Mouse (Mus musculus) heart, embryonic 12.5 days (tissue): Measurements from ENCODE around the gene Nox3. TPM values are rescaled to one million over a fixed set of nuclear protein-coding genes. Genes with fewer than 3 reads are reported as not detected.

ENCODE experiments used
- ATAC-seq: fragments of 200-750 bp; cut with Nextera tagmentation; 2 replicates; pipeline ENCODE4 v1.8.0; 2017; ENCODE audit warnings: moderate TSS enrichment, moderate library complexity; ENCODE audit not compliant: insufficient number of reproducible peaks, low FRiP score
- H3K27ac ChIP-seq: fragments of 300-500 bp; sonication (generic); 2 replicates; pipeline ENCODE4 v1.5.1; 2016; ENCODE audit warnings: mild to moderate bottlenecking, moderate library complexity; ENCODE audit not compliant: poor library complexity, severe bottlenecking
- H3K27me3 ChIP-seq: fragments of 300-500 bp; sonication (generic); replicated peaks from 2 replicates; pipeline ENCODE4 v1.6.1; 2016; ENCODE audit warnings: mild to moderate bottlenecking, moderate library complexity
- H3K36me3 ChIP-seq: fragments of 300-500 bp; sonication (generic); 2 replicates; pipeline ENCODE4 v1.6.1; 2016; ENCODE audit warnings: mild to moderate bottlenecking, moderate library complexity
- H3K4me1 ChIP-seq: fragments of 300-500 bp; sonication (generic); replicated peaks from 2 replicates; pipeline ENCODE4 v1.6.1; 2016; ENCODE audit warnings: mild to moderate bottlenecking
- H3K4me2 ChIP-seq: fragments of 300-500 bp; sonication (generic); 2 replicates; pipeline ENCODE4 v1.6.1; 2016; ENCODE audit warnings: mild to moderate bottlenecking, moderate library complexity
- H3K4me3 ChIP-seq: fragments of 300-500 bp; sonication (generic); 2 replicates; pipeline ENCODE4 v1.5.1; 2016; ENCODE audit warnings: mild to moderate bottlenecking
- H3K9ac ChIP-seq: fragments of 300-500 bp; sonication (generic); 2 replicates; pipeline ENCODE4 v1.6.1; 2016; ENCODE audit warnings: mild to moderate bottlenecking, moderate library complexity
- H3K9me3 ChIP-seq: fragments of 300-500 bp; sonication (generic); replicated peaks from 2 replicates; pipeline ENCODE4 v1.6.1; 2016; ENCODE audit warnings: mild to moderate bottlenecking, moderate library complexity
- WGBS: fragments of 180-500 bp; shearing (Covaris S2); methylation state at CpG from one replicate; pipeline ENCODE4 v1.1.7; 2016; 5-methylcytosine and 5-hydroxymethylcytosine counted together
- polyA plus RNA-seq: library from polyadenylated mRNA; unstranded; fragments of >200 nt; fragmentation: Nextera tagmentation; extraction: Ambion mirVana; gene quantifications from 2 replicates; pipeline ENCODE4 v1.2.1, GENCODE M21; 2016

The Nox3 gene
- not detected in 2 replicates for polyA plus RNA-seq

DNA sequence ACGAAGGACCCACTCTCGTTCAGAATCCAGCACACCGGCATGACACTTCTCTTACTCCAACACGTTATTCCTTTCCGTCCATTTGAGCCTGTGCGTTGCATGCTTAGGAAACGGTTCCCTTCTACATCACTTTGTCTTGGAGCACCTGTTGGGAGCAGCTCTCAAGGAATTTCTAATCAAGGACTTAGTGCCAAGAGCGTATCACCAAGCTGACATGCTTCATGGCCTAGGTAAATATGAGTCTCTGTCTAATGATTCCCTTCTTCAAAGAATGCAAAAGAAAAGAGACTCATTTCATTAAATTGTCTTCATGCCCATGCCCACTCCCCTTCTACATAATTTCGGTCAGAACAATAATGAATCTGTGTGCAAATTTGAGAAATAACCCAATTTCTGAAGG is at the start of gene Nox3:
Nox3 (minus strand) TSS at position 101 of the 400 bp plus-strand sequence.
- no peaks in the 10 kb centered on the region for H3K9me3 ChIP-seq
- no peak for ATAC-seq
- no peaks in the 10 kb centered on the region for H3K36me3 ChIP-seq
- H3K9ac ChIP-seq, result no peak within 1 kb of the TSS
- no peak within 1 kb of the TSS for H3K4me3 ChIP-seq
- 89% methylated on average over 9 of the region's 9 CpGs for whole genome bisulfite sequencing
- no peaks in the 10 kb centered on the region for H3K4me1 ChIP-seq
- no peak within 1 kb of the TSS for H3K4me2 ChIP-seq
- H3K27me3 ChIP-seq, result no peaks in the 10 kb centered on the region
- H3K27ac ChIP-seq, result no peak within 1 kb of the TSS

DNA sequence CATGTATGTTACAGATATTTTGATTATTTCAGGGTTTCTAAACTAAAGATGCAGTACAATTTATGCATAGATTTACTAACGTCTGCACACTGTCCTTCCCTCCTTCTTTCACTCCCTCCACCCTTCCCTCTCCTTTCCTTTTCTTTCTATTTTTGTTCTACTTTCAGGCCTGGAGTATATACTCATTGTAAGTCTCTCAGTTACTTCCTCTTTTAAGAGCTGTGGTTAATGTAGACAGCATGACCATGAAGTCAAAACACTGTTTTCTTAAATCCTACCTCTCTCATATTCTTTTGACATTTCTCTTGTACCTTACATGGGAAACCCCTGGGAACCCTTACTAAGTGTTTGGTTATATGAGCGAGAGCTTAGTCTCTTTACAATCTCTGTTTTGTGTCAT is 48.3 kb upstream of the Nox3 start:
- WGBS, result 58% methylated on average over 2 of the region's 2 CpGs
- H3K4me3 ChIP-seq, result no peak overlapping the region
- no peak overlapping the region for H3K4me2 ChIP-seq
- no peaks in the 10 kb centered on the region for H3K4me1 ChIP-seq
- no peak overlapping the region for H3K9ac ChIP-seq
- no peaks in the 10 kb centered on the region for H3K27me3 ChIP-seq
- H3K27ac ChIP-seq, result no peak overlapping the region
- no peaks in the 10 kb centered on the region for H3K9me3 ChIP-seq
- ATAC-seq, result no peak
- no peaks in the 10 kb centered on the region for H3K36me3 ChIP-seq

DNA sequence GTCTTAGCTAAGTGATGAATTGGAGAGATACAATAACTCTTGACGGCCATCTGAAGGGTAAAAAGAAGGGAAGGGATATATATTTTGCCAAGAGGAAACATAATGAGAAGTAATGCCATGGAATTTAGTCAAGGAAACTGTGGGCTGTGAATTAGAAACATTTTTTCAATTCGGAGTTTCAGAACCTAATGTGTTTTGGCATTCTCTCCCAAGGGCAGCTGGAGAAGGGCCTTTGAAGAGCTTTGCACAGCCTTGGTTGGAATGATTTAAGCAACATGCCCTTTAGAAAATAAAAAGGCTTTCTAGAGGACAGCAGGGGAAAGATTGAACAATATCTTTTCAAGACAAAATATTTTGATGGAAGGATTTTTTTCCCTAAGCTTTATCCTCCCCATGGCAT is 40.9 kb upstream of the Nox3 start:
- no peak overlapping the region for H3K9ac ChIP-seq
- no peaks in the 10 kb centered on the region for H3K4me1 ChIP-seq
- no peaks in the 10 kb centered on the region for H3K36me3 ChIP-seq
- no peaks in the 10 kb centered on the region for H3K9me3 ChIP-seq
- no peaks in the 10 kb centered on the region for H3K27me3 ChIP-seq
- H3K27ac ChIP-seq, result no peak overlapping the region
- ATAC-seq, result no peak
- no peak overlapping the region for H3K4me2 ChIP-seq
- no peak overlapping the region for H3K4me3 ChIP-seq
- WGBS, result 73% methylated on average over 2 of the region's 2 CpGs

DNA sequence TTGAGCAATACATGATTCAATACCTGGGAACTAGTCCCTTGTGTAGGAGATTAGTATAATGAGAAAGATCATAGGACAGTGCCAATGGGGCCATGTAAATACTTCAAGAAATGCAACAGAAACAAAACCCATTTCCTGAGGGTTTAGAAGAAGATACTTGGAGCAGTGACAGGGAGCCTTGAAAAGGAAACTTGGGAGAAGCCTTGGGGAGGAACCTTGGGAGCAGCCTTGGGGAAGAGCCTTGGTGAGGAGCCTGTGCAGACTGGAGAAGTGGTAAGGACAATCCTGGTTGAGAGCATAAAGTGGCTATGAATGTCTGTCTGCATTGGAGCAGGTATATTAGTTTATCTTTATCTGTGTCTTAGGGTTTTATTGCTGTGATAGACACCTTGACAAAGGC is 38.2 kb upstream of the Nox3 start:
- Histone ChIP-seq H3K9ac (no peak overlapping the region), H3K4me3 (no peak overlapping the region), H3K4me1 (no peaks in the 10 kb centered on the region), H3K36me3 (no peaks in the 10 kb centered on the region), H3K27me3 (no peaks in the 10 kb centered on the region), H3K9me3 (no peaks in the 10 kb centered on the region), H3K4me2 (no peak overlapping the region), H3K27ac (no peak overlapping the region)
- ATAC-seq, result no peak

DNA sequence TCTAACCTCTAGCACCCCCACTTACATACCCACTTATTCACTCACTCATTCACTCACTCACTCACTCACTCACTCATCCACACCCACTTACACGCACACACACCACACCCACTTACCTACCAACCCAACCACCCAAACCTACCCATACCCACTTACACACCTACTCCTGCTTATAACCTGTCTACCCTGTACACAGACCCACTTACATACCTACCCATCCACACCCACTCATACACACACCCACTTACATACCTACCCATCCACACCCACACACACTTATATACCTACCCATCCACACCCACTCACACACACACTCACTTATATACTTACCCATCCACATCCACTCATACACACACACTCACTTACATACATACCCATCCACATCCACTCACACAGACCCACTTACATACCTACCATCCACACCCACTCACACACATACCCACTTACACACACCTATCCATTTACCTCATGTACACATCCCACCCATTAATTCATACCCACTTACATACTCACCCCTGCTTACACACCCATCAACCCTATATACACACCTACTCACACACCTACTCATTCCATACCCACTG is 9.4 kb upstream of the Nox3 start:
- no peak overlapping the region for H3K4me3 ChIP-seq
- WGBS, result 89% methylated on average over 1 of the region's 1 CpGs
- ATAC-seq, result peak; percentile 48; the same call in 1 of the 2 replicates

DNA sequence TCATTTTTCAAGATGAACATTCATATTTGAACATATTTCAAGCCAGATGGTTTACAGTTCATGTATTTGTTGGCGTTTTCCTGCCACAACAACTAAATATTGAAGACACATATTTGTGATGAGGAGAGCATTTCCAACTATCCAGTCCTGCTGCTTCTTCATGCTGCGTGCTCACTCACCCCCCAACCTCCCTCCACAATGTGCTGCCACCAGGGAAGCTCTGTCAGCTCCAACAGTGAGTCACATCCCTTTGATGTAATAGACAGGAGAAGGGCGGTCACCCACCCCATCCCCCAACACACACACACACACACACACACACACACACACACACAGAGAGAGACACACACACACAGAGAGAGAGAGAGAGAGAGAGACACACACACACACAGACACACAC is 6.3 kb upstream of the Nox3 start:
- no peaks in the 10 kb centered on the region for H3K9me3 ChIP-seq
- H3K27me3 ChIP-seq, result no peaks in the 10 kb centered on the region
- H3K4me1 ChIP-seq, result no peaks in the 10 kb centered on the region
- H3K4me3 ChIP-seq, result no peak overlapping the region
- H3K4me2 ChIP-seq, result no peak overlapping the region
- 53% methylated on average over 3 of the region's 3 CpGs for WGBS
- no peak overlapping the region for H3K9ac ChIP-seq
- H3K36me3 ChIP-seq, result no peaks in the 10 kb centered on the region
- no peak overlapping the region for H3K27ac ChIP-seq
- ATAC-seq, result no peak

More for the DNA sequence above, 9.4 kb upstream of the Nox3 start:
- no peaks in the 10 kb centered on the region for H3K9me3 ChIP-seq
- H3K27ac ChIP-seq, result no peak overlapping the region
- H3K36me3 ChIP-seq, result no peaks in the 10 kb centered on the region
- H3K27me3 ChIP-seq, result no peaks in the 10 kb centered on the region
- H3K9ac ChIP-seq, result no peak overlapping the region
- H3K4me1 ChIP-seq, result no peaks in the 10 kb centered on the region
- H3K4me2 ChIP-seq, result no peak overlapping the region

DNA sequence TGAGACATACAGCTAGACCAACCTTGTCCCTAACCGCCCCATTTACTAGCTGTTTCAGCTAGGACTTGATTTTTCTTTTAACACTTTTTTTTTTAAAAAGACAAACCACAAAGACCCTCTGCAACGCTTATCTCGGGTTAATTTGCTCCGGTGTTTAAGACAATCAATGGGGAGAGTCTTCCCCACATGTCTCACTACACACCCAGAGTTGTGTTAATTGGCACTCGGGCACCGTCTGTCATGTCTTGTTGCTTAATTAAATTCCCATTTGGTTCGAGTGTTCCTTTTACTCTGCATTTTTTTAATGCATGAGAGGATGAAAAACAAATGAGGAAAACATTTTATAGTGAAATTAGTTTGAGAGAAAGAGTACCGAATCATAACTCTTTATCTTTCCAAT is 3.2 kb downstream of the Nox3 start:
- no peak overlapping the region for H3K9ac ChIP-seq
- WGBS, result 70% methylated on average over 8 of the region's 8 CpGs
- no peaks in the 10 kb centered on the region for H3K4me1 ChIP-seq
- H3K27ac ChIP-seq, result no peak overlapping the region
- no peaks in the 10 kb centered on the region for H3K27me3 ChIP-seq
- no peak overlapping the region for H3K4me3 ChIP-seq
- H3K9me3 ChIP-seq, result no peaks in the 10 kb centered on the region
- no peak overlapping the region for H3K4me2 ChIP-seq
- no peak for ATAC-seq
- no peaks in the 10 kb centered on the region for H3K36me3 ChIP-seq

DNA sequence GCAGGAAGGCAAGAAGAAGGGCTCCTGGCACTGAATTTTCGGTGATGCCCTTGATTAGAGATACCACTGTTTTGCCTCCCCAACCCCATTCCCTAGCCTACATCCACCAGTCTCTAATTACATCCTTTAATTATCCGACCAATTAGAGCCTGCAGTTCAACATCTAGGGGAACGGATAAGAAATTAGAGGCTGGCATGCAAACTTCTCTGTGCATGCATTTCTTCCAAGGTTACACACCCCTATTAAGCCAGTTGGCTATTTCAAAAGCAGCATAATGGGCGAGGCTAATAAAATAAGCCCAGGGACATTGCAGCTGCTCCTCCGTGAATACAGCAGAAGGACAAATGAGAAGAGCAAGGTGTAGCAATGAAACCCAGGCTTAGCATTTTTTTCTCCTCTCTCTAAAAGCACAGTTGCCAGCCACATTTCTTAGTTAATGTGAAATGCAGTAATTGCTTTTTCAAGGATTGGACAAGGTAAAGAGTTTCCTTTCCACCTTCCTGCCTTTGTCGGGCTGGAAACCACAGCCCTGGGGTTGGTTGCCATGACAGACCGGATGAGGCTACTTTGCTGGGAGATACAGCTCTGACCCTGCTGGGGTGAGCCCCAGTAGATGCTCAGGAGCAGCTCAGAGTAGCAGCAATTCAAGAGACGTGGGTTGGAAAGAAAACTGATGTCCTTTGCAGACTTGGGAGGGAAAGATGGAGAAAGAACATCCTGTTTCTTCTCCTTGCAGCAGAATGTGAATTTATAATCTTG is 5.4 kb downstream of the Nox3 start:
- WGBS, result 57% methylated on average over 8 of the region's 8 CpGs
- ATAC-seq, result no peak
- Histone ChIP-seq H3K36me3 (no peaks in the 10 kb centered on the region), H3K9me3 (no peaks in the 10 kb centered on the region), H3K27ac (no peak overlapping the region), H3K4me1 (no peaks in the 10 kb centered on the region), H3K4me2 (no peak overlapping the region), H3K9ac (no peak overlapping the region), H3K4me3 (no peak overlapping the region), H3K27me3 (no peaks in the 10 kb centered on the region)

DNA sequence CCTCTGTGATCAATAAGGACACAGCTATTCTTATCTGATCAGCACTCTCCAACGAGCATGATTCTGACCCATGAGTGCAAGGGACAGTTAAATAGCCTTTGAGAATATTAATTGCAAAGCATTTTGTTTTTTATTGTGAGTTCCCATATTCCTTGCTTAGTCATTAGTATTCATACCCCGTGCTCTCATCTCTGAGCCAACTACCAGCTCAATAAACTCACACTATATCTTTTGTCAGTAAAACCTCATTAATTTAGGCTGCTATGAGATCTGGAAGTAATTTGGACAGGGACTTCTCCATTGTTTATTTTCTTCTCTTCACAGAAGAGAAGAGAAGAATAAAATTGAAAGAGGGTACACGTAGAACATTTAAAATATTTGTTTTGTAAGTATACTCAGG is 12.4 kb downstream of the Nox3 start:
- no peak overlapping the region for H3K9ac ChIP-seq
- H3K9me3 ChIP-seq, result peaks cover 4% of the 10 kb centered on the region
- WGBS, result 66% methylated on average over 3 of the region's 3 CpGs
- H3K27ac ChIP-seq, result no peak overlapping the region
- H3K27me3 ChIP-seq, result no peaks in the 10 kb centered on the region
- ATAC-seq, result no peak
- H3K4me3 ChIP-seq, result no peak overlapping the region
- H3K36me3 ChIP-seq, result no peaks in the 10 kb centered on the region
- no peak overlapping the region for H3K4me2 ChIP-seq
- no peaks in the 10 kb centered on the region for H3K4me1 ChIP-seq

DNA sequence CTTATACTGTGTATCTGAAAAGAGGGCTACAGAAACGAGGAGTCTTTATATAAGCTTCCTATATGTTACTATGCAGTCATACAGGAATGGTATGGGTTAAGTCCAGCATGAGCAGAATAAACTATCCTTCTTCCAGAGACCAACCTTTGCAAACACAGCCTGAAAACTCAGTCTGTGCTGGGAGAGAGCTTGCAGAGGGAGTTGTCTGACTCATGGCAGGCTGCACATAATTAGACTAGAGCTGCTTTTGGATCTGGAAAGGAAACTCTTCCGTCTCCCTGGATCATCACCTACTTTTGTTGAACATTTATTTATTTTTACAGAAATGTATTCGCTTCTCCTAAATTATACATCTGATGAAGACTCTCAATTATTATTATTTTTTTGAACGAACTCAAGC is 26.8 kb downstream of the Nox3 start:
- 71% methylated on average over 4 of the region's 4 CpGs for WGBS
- Histone ChIP-seq H3K27ac (no peak overlapping the region), H3K4me3 (no peak overlapping the region), H3K36me3 (no peaks in the 10 kb centered on the region), H3K9me3 (no peaks in the 10 kb centered on the region), H3K4me2 (no peak overlapping the region), H3K9ac (no peak overlapping the region), H3K27me3 (no peaks in the 10 kb centered on the region), H3K4me1 (no peaks in the 10 kb centered on the region)
- ATAC-seq, result no peak

DNA sequence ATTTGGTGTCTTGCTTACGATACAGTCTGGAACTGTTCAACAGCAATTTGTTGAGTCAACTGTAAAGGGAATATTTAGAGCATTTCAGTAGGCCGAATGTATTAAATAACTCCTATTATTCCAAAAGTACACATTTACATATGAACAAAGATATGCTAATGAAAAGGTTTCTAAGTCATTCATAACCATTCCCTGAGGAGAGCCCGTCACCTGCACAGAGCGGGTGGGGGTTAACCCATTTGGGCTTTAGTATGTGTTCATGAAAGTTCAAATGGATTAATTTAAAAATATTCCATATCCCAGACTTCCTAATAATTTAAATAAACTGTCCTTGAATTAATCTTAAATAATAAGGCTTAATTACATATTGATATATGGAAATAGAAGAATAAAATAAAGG is 28.8 kb downstream of the Nox3 start:
- no peak for ATAC-seq
- no peaks in the 10 kb centered on the region for H3K27me3 ChIP-seq
- H3K36me3 ChIP-seq, result no peaks in the 10 kb centered on the region
- 89% methylated on average over 4 of the region's 4 CpGs for WGBS
- no peak overlapping the region for H3K4me3 ChIP-seq
- no peaks in the 10 kb centered on the region for H3K4me1 ChIP-seq
- no peak overlapping the region for H3K27ac ChIP-seq
- no peak overlapping the region for H3K9ac ChIP-seq
- no peak overlapping the region for H3K4me2 ChIP-seq
- H3K9me3 ChIP-seq, result no peaks in the 10 kb centered on the region

DNA sequence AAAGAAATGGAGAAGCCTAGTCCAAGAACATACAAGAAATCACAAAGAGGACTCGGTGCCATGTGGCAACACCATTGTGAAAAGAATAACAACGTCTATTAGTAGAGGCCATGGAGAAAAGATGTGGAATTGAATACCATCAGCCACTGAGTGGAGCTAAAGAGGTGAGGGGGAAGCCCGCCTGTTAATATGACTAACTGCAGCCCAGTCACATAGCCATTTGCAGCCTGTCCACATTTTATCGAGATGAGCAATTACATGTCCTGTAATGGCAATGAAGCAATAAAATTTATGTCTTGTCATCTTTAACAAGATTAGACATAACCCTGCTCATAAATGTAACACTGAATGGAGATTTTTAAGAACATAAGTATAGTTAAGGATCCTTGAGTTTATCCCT is 30.7 kb downstream of the Nox3 start:
- Histone ChIP-seq H3K9me3 (no peaks in the 10 kb centered on the region), H3K4me1 (no peaks in the 10 kb centered on the region), H3K27me3 (no peaks in the 10 kb centered on the region), H3K27ac (no peak overlapping the region), H3K9ac (no peak overlapping the region), H3K4me3 (no peak overlapping the region), H3K4me2 (no peak overlapping the region), H3K36me3 (no peaks in the 10 kb centered on the region)
- no peak for ATAC-seq
- WGBS, result 80% methylated on average over 4 of the region's 4 CpGs
